Mouse (Mus musculus): ENCODE results near the gene Fam240a.

- TF ChIP-seq POLR2A (IDR thresholded peaks at IDR 0.05; ENCODE audit: control insufficient read depth in 1 of 2, insufficient read depth in 1 of 2, low read depth in 1 of 2, low read length in 2 of 2, poor library complexity in 1 of 2): no peak
- no peak for TF ChIP-seq POLR2AphosphoS2 (IDR thresholded peaks at IDR 0.05; ENCODE audit: low read length)
- TF ChIP-seq CTCF (IDR thresholded peaks at IDR 0.05 in 2 of 3, conservative IDR thresholded peaks at IDR 0.05 in 1 of 3; ENCODE audit: control insufficient read depth in 1 of 3, insufficient read depth in 1 of 3, low read depth in 2 of 3, low read length in 3 of 3, poor library complexity in 1 of 3, severe bottlenecking in 1 of 3): no peak
- no peak for TF ChIP-seq JUND (IDR thresholded peaks at IDR 0.05; ENCODE audit: low read depth, low read length)
- no peak for TF ChIP-seq EP300 (IDR thresholded peaks at IDR 0.05; ENCODE audit: low read depth in 1 of 2, low read length in 2 of 2)
- no peak for TF ChIP-seq ZC3H11A (IDR thresholded peaks at IDR 0.05; ENCODE audit: low read depth, low read length)
- TF ChIP-seq ZKSCAN1 (IDR thresholded peaks at IDR 0.05; ENCODE audit: low read depth, low read length): no peak
- TF ChIP-seq CHD2 (IDR thresholded peaks at IDR 0.05; ENCODE audit: low read length): no peak
- no peak for TF ChIP-seq MEF2A (IDR thresholded peaks at IDR 0.05; ENCODE audit: extremely low read depth, insufficient replicate concordance, low read depth, low read length, poor library complexity, severe bottlenecking)
- no peak for TF ChIP-seq MAFK (IDR thresholded peaks at IDR 0.05; ENCODE audit: borderline replicate concordance, low read depth, low read length)
These were observed 25.4 kb downstream of the Fam240a start for GRCm38 (mm10) chr9:110891077-110891828.

Measured in MEL (cell line).